Mouse (Mus musculus): ENCODE measurements around the gene Srpk3.

The Srpk3 gene

GRCm38 (mm10) chrX:73805814-73806213 lies 31.6 kb downstream of the Srpk3 start:
- no peak for DNase-seq (ENCODE audit: low spot score in 2 of 2)

GRCm38 (mm10) chrX:73815072-73815471 lies 40.9 kb downstream of the Srpk3 start:
- peak in 1 of 2 experiments; percentile 15 for DNase-seq (ENCODE audit: low spot score in 2 of 2)

- no peak for DNase-seq (ENCODE audit: low spot score in 2 of 2)
These were observed 42.5 kb downstream of the Srpk3 start for GRCm38 (mm10) chrX:73816596-73817314.

DNA sequence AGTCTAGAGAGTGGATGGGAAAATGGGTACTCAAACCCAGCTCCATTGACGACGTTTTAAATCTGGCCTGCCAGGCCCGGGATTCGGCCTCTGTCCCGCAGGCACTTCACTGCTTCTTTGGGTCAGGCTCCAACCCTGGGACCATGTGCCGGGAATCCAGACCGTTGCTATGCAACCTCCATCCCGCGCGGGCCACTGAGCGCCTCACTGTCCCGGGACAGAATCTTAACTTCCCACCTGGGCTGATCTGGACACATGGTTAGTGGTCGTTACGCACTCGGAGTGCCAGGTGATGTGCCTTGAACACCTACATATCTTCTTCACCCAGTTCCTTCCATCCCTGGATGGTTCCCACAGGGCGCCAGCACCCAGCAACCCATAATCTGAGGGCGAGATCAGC lies 49.5 kb downstream of the Srpk3 start:
- no peak for DNase-seq (ENCODE audit: low spot score in 2 of 2)

DNA sequence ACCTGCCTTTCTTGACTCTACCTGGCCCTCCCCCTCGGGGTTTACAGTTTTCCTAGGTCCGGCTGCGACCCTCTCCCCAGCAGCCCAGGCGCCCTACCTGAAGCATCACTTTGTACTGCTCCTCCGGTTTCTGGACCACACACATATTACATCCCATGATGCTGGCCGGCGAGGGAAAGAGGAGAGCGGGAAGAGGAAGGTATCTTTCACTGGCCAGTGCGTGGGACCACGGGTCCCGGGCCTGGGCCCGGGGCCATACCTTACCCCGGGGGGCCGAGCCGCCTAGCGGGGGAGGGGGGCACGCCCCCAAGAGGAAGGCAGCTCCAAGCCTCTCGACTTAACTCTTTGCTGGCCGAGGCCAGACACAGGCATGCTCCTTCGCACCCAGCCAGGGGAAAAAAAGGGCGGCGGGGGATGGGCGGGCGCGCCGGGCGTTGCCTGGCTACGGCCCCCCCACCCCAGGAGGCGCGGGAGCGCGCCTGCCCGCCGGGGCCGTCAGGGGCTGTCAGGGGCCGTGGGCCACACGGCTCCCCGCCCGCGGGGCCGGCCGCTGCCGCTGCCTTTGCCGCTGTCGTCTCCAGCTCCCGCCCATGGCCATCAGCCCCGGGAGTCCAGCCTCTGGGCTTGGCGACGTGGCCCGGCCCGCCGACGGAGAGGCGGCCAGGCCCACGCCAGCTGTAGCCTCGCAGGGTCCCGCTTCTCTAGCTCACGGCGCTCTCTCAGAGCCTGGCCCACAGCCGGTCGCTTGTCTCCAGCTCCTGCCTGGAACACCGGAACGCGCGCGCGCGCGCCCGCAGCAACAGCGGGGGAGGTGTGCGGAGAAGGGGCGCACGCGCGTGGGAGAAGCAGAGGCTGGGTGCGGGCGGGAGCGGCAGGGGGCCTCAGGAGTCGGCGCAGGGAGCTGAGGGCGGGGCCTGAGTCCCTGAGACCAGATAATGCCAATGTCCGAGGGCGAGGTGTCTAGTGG lies 50.3 kb downstream of the Srpk3 start, which contains the start of gene Pdzd4:
Gene Pdzd4 (minus strand): TSS at position 785 of the 967 bp plus-strand sequence.
- DNase-seq (ENCODE audit: low spot score in 2 of 2) = peak; percentile 43 to 58

Data from thymus, postnatal 10 days (tissue).